Mouse (Mus musculus): Measurements from ENCODE around the gene Rlim.

Rlim gene

DNA sequence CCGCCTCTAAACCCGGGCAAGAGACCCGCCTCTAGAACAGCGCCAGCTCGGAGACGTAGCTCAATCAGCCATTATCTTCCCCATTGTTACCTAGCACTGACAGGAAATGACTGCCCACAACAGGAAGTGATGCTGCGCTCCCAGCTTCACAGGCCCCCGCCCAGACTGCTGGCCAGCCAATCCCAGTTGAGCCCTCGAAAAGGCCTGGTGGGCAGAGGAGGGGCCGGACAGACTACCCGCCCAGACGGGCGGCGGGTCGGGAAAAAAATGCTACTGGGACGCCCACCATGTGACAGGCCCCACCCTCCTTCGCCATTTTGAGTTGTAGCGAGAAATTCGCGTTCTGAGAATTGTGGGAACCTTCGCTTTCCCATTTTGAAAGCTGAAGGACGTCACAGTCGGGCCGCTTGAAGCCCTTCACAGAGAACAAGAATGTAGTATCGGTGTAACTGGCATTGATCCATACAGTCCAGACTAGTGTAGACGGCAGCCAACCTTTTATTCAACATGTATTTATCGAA, at the start of gene Rlim:
Gene Rlim (minus strand): TSS at position 116 of the 521 bp plus-strand sequence.
- peak; percentile 92 to 98 for DNase-seq

DNA sequence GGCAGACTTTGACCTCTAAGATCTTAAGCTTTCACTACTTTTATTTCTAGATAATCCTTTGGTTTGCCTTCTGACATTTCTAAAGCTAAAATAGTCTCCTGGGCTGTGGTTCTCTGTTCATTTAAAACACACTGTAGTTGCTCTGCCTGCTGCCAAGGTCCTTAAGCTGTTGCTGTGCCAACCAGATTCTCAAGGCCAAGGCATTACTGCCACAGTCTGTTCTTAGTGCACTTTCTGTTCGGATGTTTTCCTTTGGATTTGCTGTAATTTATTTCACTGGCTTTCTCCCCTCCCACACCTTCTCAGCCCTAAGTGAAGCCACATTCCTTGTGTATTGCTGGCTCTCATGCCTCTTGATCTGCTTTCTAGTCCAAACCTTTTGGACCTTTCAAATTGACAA, 36.1 kb upstream of the Rlim start:
- no peak for DNase-seq

DNA sequence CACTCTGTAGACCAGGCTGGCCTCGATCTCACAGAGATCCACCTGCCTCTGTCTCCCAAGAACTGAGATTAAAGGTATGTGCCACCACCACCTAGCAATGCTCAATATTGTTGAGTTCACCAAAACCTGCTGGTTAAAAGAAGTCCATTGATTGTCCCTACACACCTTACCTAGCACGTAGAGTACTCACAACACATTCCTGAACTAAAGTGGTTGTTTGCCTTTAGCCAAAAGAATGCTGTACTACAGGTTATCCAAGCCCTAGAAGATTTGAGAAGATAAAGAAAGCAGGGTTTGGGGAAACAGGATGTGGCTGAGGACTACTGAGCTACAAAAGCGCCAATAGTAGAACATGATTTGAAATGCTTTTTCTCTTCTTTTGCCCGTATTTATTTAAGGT, 34.0 kb upstream of the Rlim start:
- no peak for DNase-seq

DNA sequence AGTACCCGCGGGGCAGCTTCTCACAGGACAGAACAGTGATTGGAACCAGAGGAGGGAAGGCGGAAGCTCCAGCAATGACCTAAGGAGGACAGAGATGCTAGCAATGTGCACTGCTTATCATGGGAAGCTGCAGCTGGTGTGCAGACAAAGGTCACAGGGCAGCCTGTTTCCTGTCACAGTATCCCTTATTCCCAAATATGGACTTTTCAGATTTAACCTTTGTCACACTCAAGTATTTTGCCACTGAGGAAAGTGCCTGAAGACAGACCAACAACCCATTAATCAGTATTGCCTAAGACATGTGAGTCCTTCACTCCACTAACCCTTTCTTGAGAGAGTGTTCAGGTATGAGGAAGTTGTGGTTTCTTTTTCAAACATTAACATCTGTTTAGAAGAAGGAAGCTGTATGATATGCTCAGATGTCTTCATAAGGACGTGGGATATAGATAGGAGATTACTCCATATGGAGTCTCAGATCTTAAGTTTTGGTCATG, 32.3 kb upstream of the Rlim start:
- DNase-seq: peak; percentile 7 to 39

DNA sequence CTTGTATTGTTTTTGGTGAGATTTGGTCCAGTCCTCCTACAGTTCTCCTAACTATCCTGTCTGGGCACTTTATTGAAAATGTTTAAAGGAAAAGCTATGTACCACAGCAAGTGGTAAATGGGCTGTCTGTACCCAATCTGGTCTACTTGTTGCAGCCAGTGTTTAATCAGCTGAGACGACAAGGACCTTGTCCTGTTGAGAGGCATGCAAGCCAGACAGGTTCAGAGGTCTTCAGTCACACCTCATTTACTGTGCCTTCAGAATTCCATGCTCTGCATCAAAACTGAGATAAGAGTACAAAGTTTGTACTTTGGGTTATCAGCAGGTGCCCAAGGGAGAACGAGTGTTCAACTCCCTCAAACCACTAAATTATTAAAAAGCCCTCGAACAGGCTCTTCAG, 13.7 kb upstream of the Rlim start:
- DNase-seq: peak; percentile 4 to 43

DNA sequence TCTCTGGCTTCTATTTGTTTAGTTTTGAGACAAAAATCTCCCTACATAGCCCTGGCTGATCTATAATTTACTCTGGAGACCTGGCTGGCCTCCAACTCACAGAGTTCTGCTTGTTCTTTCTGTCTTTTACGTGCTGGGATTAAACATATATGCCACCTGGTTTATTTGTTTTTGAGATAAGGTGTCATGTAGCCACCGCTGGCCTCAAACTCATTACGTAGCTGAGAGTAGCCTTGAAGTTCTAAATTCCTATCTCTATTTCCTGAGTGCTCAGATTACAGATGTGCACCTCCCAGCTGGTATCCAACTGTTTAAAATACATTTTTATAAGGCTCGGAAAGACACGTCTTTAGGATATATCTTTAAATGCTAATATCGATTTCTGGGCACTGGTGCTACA, 12.8 kb upstream of the Rlim start:
- no peak for DNase-seq

DNA sequence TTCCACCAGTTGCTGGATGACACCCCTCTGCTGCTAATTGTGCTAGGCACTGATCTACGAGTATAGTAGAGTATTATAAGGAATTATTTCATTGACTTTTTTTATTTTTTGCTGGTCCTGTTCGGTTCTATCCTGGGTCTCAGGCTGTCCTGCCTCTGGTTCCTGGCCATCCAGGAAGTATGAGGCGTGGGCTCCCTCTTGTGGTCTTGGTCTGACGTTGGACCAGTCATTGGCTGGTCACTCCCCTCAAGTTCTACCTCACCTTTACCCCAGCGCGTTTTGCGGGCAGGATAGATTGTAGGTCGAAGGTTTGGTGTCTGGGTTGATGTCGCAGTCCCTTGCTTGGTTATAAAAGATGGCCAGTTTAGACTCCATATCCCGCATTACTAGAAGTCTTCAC, 10.6 kb upstream of the Rlim start:
- peak; percentile 53 to 55 for DNase-seq

DNA sequence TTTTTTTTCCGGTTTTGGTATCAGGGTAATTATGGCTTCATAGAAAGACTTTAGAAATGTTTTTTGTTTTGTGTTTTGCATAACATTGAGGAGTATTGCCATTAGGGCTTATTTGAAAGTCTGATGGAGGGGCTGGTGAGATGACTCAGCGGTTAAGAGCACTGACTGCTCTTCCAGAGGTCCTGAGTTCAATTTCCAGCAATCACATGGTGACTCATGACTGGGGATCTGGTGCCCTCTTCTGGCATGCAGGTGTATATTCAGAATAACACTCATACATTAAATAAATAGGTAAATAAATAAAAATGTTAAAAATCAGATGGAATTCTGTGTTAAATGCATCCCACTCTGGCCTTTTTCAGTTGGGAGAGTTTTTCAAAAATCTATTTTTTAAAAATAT, 9.3 kb upstream of the Rlim start:
- peak in 1 of 2 experiments; percentile 55 for DNase-seq

DNA sequence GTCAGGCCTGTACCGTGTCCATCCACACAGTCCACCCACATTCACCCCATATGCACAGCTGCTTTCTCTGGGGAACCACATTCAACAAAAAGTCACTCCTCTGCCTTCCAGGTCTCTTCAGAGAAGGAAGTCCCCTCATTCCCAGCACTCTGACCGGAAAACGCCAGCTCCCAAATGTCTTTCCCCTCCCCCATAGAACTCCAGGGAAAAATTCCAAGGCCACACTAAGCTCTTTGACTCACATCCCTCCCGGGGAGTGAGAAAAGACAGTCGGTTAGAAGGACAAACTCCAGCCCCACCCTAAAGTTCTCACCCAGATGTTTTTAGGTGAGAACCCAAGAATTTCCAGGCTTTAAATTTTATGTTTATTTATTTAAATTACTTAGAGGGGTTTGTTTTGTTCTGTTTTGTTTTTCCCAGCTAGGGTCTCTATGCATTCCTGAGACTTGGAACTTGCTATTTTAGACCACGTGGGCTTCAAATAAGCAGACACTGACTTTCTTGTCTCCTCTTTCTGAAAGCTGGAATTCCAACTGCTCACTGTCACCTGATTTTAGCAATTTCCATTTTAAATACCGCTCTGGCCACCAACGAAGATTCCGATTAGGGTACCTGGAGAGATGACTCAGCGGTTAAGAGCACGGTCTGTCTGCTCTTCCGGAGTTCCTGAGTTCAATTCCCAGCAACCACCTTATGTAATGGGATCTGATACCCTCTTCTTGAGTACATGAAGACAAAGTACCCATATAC, 6.3 kb upstream of the Rlim start:
- DNase-seq: peak in 1 of 2 experiments; percentile 6

DNA sequence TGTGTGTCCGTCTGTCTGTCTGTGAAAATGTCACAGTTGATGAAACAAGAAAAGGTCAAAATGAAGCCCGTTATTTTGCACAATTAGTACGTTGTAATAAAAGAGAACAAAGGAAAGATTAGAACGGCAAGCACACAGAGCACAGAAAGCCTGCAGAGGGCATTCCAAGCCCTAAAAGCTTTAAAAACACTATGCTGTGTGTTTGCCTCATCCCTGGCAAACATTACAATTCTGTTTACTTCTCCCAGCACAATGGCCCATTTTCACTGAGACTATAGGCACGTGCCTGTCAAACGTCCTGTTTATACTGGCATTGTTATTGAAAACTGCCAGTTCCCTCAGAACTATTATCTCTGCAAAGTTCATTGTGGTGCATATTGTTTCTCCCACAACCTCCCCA, 5.1 kb upstream of the Rlim start:
- DNase-seq: no peak

DNA sequence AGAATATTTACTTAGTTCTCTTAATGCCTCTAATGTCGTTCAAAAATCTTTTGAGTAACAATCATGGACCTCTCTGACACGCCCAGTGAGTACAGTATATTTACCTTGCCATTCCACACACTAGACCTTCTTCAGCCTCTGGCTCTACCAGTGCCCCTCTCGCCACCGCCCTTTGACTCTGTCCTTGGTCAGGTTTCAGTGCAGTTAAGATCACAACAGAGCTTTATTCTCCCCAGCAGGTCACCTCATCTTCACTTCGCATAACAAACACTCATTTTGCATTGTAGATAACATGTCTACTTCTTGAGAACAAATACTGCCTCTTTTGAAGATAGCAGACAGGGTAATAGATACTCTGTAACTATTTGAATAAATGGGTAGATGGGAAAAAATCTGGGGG, 3.9 kb upstream of the Rlim start:
- DNase-seq: no peak

DNA sequence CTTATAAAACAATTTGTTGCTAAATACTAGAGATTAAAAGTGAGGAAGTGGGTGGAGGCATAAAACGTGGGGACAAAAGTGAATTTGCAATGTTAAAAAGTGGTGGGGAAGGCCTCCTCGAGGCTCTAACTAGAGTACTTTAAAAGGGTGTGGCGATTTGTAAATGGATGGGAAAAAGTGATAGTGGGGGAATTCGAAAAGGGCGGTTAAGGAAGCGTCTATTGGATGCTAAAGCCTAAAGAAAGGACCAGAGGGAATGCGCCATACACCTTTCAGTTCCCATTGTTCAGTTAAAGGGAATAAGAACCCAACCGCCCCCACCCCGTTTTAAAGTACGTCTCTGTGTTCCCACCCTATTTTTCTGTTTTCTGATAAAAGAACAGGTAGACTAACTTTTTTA, 722 bp upstream of the Rlim start:
- no peak for DNase-seq

DNA sequence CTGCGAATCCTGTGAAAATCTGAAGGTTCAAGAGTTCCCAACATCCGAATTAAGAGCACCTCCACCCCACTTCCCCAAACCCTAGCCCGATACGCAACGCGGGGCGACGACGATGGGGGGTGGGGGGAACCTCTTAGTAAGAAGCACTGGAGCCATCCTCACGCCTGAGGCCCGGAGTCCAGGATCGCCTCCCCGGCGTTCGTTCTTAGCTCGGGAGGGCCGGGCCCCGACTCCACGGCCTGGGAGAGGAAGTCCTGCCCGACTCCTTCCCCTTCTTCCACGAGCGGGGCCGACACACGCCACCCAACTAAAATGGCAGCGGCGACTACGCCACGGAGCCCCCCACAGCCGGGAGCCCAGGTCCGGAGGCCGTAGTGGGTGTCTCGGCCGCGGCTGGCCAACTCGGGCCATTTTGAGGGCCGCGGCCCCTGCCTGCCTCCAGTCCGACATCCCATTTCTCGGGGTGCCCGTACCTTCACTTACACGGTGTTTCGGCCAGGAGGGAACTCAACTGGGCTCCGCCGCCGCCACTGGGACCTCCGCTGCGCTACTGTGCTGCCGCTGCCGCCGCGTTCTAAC, 405 bp downstream of the Rlim start:
- peak; percentile 7 to 50 for DNase-seq

DNA sequence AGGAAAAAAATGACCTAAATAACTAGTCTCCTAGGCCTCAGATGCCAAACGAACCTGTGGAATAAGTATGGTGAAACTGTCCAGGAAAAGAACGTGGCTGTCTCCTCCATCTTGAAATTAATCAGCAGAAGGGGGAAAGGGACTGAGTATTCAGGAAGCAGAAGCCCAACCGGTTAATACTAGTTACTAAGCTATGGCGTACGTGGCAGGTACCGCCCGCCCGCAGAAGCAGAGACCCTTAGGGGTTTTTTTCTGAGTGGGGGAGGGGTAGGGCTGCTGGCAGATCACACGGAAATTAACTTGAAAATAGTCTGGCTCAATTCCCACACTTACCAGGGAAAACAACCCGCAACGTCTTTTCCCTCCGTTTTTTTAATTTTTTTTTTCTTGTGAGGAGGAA, 1.0 kb downstream of the Rlim start:
- peak; percentile 36 to 56 for DNase-seq

DNA sequence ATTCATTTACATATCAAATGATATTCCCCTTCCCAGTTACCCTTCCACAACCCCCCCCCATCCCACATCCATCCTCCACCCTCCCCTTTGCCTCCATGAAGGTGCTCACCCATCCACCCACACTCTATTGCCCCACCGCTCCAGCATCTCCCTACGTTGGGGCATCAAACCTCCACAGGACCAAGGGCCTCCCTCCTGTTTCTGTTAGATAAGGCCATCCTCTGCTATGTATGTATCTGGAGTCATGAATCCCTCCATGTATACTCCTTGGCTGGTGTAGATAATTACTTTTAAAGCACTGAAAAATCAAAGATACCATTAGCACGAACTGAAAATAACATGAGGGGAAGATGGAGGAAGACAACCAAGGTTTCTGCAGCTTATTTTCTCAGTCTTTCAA, 41.4 kb downstream of the Rlim start:
- no peak for DNase-seq

DNA sequence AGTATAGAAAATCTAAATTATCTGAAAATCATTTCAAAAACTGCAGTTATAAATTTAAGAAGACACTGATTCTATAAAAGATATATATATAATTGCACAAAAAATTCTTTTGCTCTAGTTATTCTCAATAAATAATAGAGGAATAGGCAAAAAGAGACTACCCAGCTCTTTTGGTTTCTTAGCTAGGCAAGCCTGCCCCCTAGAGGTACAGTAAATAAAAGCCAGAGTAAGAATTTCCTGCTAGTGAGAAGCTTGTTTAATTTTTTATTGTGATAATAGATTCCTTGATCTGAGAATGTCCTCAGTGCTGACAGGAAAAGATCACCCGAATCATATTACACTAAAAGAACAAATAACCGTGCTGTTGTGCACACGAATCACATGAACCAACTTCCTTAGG, 43.8 kb downstream of the Rlim start:
- DNase-seq: peak in 1 of 2 experiments; percentile 3

DNA sequence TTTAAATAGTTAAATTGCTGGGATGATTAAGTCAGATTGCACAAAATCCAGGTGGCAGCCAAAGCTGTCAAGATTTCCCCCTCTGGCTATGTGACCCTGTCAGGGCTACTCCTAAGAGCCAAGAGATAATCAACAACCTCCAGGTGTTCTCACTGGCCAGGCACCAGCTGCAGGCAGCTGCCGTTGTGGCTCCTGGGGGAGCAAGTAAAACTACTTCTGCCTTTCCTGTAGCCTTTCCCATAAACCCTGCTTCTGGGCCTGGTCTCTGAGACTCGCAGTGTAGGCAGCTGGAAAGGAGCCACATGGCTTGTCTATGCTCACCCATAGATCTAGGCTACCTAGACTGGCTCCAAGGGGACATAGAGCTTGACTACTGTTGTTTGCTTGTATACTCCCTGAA, 58.6 kb downstream of the Rlim start:
- DNase-seq: no peak

DNA sequence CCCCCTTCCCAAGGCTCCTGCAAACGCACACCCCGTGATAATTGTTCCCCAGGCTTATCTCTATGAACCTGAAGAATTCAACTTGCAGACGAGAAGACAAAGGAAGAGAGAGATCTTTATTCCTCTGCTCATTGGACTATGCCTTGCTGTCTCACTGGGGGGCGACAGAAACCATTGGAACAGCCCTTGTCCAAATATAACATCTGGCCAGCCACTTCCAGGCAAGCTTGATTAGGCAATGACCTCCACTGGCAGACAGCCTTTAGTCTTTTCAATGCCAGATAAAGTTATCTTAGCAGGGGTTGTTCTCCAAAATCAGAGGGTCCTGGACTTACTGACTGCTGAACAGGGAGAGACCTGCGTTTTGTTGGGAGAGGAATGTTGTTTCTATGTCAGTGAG, 62.1 kb downstream of the Rlim start:
- peak in 1 of 2 experiments; percentile 36 for DNase-seq

DNA sequence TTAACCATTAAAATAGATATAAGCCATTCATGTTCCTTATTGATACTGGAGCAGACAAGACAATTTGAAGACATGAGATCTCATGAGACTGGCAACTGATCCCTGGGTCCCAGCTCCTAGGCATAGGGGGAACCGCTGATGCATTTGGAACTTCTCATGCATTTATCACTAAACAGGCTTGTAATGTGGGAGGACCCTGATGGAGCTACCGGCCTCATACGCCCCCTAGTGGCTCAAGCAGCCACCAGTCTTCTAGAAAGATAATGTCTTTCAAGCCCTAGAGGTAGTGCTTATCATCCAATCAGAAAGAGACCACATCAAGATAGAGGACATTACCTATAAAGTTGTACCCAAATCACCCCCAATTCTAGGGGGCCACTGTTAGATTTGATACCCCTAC, 66.3 kb downstream of the Rlim start:
- DNase-seq: peak; percentile 35 to 70
